Mouse (Mus musculus): ENCODE data around the gene Cdc42se2.

Gene Cdc42se2

GRCm38 (mm10) chr11:54787488-54788474 is at the start of gene Cdc42se2:
Cdc42se2 (minus strand) TSS chr11:54787675.
- H3K36me3 ChIP-seq (ENCODE audit: insufficient read depth, low read length) = peaks cover 6% of the 10 kb centered on the region
- peak within 1 kb of the TSS; percentile 96 for H3K4me3 ChIP-seq (replicated peaks; ENCODE audit: low read length)
- no peaks in the 10 kb centered on the region; the same call in 1 of the 2 replicates for H3K27me3 ChIP-seq (ENCODE audit: insufficient read depth, low read length)
- TF ChIP-seq POU5F1 (IDR thresholded peaks at IDR 0.05; ENCODE audit: borderline replicate concordance, low read length) (no peak), NANOG (IDR thresholded peaks at IDR 0.05; ENCODE audit: borderline replicate concordance, low read length) (no peak), CTCF (conservative IDR thresholded peaks at IDR 0.05; ENCODE audit: low read length) (no peak)
- H3K4me1 ChIP-seq (replicated peaks; ENCODE audit: low read depth, low read length) = peaks cover 41% of the 10 kb centered on the region
- no peaks in the 10 kb centered on the region for H3K9me3 ChIP-seq (ENCODE audit: low read length)

DNA sequence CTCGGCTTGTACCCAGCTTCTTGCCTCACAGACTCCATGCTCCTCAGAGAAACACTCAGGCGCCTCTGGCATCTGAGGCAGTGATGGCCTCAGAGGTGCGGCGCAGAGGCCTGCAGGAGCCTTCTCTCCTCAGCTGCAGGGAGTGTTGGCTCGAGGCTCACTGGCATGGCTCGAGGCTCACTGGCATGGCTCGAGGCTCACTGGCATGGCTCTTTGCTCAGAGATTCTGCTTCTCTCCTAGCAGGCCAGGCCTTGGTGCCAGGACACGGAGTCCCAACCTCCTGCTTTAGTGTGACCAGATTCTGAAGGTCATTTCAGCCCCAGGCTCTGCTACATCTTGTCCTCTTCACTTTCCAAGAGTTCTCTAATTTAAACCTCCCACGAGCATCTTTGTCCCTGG is 48.6 kb upstream of the Cdc42se2 start:
- no peak for TF ChIP-seq NANOG (IDR thresholded peaks at IDR 0.05; ENCODE audit: borderline replicate concordance, low read length)
- no peak for TF ChIP-seq POU5F1 (IDR thresholded peaks at IDR 0.05; ENCODE audit: borderline replicate concordance, low read length)
- TF ChIP-seq CTCF (conservative IDR thresholded peaks at IDR 0.05; ENCODE audit: low read length) = no peak
- H3K4me3 ChIP-seq (replicated peaks; ENCODE audit: low read length) = no peak overlapping the region

DNA sequence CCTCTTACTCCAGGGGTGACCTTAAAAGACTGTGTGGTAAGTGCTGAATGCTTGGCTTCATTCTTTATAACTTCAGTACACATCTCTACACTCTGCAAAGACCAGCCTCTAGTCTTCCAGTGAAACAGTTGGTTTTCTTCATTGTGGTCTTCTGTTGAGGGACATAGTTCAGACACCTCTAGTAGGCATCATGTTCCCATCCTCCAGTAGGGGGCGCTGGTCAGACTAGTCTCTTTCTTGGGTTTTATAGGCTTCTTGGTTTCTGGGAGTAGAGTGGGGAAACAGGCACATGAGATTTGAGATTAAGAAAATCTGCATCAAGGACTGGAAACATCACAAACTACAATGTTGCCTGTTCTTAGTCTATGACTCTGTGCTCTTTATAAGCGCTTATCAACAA is 47.1 kb upstream of the Cdc42se2 start:
- TF ChIP-seq POU5F1 (IDR thresholded peaks at IDR 0.05; ENCODE audit: borderline replicate concordance, low read length) = no peak
- peak; percentile 95 for TF ChIP-seq CTCF (conservative IDR thresholded peaks at IDR 0.05; ENCODE audit: low read length)
- no peaks in the 10 kb centered on the region for H3K36me3 ChIP-seq (ENCODE audit: insufficient read depth, low read length)
- no peaks in the 10 kb centered on the region for H3K27me3 ChIP-seq (ENCODE audit: insufficient read depth, low read length)
- H3K9me3 ChIP-seq (ENCODE audit: low read length) = no peaks in the 10 kb centered on the region
- H3K4me3 ChIP-seq (replicated peaks; ENCODE audit: low read length) = no peak overlapping the region
- H3K4me1 ChIP-seq (replicated peaks; ENCODE audit: low read depth, low read length) = peaks cover 5% of the 10 kb centered on the region

More for the DNA sequence above, 48.6 kb upstream of the Cdc42se2 start:
- peaks cover 5% of the 10 kb centered on the region for H3K4me1 ChIP-seq (replicated peaks; ENCODE audit: low read depth, low read length)
- H3K36me3 ChIP-seq (ENCODE audit: insufficient read depth, low read length) = no peaks in the 10 kb centered on the region
- H3K27me3 ChIP-seq (ENCODE audit: insufficient read depth, low read length) = no peaks in the 10 kb centered on the region
- H3K9me3 ChIP-seq (ENCODE audit: low read length) = no peaks in the 10 kb centered on the region

DNA sequence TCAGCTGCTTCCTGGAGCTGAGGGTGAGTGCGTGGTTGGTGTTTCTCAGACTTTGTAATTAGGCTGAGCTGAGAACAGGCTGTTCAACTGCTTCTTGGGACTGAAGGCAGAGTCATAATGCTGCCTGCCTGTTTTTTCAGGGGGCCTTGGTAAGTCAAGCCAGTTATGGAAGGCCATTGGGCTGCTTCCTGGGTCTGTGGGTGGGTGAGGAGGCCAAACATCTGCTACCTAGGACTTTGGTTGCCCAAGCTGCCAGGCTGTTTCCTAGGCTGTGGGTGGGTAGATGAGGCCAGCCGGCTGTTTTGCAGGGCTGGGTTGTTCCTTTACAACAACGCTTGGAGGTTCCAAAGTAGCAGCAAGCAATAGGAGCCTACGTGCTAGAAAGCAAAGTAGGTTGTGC is 46.4 kb upstream of the Cdc42se2 start:
- no peak for TF ChIP-seq CTCF (conservative IDR thresholded peaks at IDR 0.05; ENCODE audit: low read length)
- TF ChIP-seq POU5F1 (IDR thresholded peaks at IDR 0.05; ENCODE audit: borderline replicate concordance, low read length) = no peak
- TF ChIP-seq NANOG (IDR thresholded peaks at IDR 0.05; ENCODE audit: borderline replicate concordance, low read length) = no peak
- no peaks in the 10 kb centered on the region for H3K36me3 ChIP-seq (ENCODE audit: insufficient read depth, low read length)
- H3K4me1 ChIP-seq (replicated peaks; ENCODE audit: low read depth, low read length) = peaks cover 5% of the 10 kb centered on the region; the same call in 1 of the 2 replicates
- no peak overlapping the region for H3K4me3 ChIP-seq (replicated peaks; ENCODE audit: low read length)
- no peaks in the 10 kb centered on the region for H3K27me3 ChIP-seq (ENCODE audit: insufficient read depth, low read length)
- H3K9me3 ChIP-seq (ENCODE audit: low read length) = no peaks in the 10 kb centered on the region

DNA sequence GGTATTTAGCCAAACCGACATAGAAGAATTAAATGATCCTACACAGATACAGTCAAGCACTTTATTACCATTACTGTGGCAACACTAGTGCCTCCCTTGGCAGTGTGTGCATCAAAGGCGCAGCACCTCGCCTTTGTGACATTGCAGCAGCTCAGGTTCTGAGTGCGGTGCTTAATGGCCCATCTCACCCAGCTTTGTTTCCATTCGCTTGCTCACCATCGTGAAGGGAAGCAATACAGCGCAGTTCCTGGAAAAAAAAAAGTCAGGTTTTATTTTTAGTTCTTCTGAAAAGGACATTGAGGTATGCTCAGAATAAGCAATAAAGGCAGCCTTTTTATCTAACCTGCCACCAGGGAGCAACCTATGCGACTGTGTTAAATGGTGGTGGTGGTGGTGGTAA is 39.3 kb upstream of the Cdc42se2 start:
- no peaks in the 10 kb centered on the region for H3K36me3 ChIP-seq (ENCODE audit: insufficient read depth, low read length)
- no peak for TF ChIP-seq POU5F1 (IDR thresholded peaks at IDR 0.05; ENCODE audit: borderline replicate concordance, low read length)
- TF ChIP-seq NANOG (IDR thresholded peaks at IDR 0.05; ENCODE audit: borderline replicate concordance, low read length) = no peak
- TF ChIP-seq CTCF (conservative IDR thresholded peaks at IDR 0.05; ENCODE audit: low read length) = no peak
- H3K4me3 ChIP-seq (replicated peaks; ENCODE audit: low read length) = no peak overlapping the region
- H3K9me3 ChIP-seq (ENCODE audit: low read length) = peaks cover 16% of the 10 kb centered on the region
- peaks cover 7% of the 10 kb centered on the region for H3K27me3 ChIP-seq (ENCODE audit: insufficient read depth, low read length)
- no peaks in the 10 kb centered on the region for H3K4me1 ChIP-seq (replicated peaks; ENCODE audit: low read depth, low read length)

DNA sequence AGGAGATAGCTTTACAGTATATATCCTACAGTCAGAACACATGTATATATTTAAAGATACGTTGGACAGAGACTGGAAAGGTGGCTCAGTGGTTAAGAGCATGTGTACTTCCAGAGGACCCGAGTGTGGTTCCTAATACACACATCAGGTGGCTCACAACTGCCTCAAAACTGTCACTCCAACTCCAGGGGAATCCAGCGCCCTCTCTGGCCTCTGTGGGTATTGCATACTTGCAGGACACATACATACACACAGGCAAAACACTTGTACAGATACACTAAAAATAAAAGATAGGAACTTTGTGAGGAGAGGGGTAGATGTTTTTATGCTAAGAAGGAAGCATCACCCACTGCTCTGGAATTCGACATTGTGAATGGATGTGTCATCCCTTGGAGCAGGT is 38.3 kb upstream of the Cdc42se2 start:
- H3K4me1 ChIP-seq (replicated peaks; ENCODE audit: low read depth, low read length) = peaks cover under 1% of the 10 kb centered on the region; the same call in 1 of the 2 replicates
- peaks cover 11% of the 10 kb centered on the region for H3K27me3 ChIP-seq (ENCODE audit: insufficient read depth, low read length)
- no peaks in the 10 kb centered on the region for H3K36me3 ChIP-seq (ENCODE audit: insufficient read depth, low read length)
- no peak overlapping the region for H3K4me3 ChIP-seq (replicated peaks; ENCODE audit: low read length)
- peaks cover 16% of the 10 kb centered on the region for H3K9me3 ChIP-seq (ENCODE audit: low read length)
- peak; percentile 95 for TF ChIP-seq CTCF (conservative IDR thresholded peaks at IDR 0.05; ENCODE audit: low read length)
- TF ChIP-seq POU5F1 (IDR thresholded peaks at IDR 0.05; ENCODE audit: borderline replicate concordance, low read length) = no peak

DNA sequence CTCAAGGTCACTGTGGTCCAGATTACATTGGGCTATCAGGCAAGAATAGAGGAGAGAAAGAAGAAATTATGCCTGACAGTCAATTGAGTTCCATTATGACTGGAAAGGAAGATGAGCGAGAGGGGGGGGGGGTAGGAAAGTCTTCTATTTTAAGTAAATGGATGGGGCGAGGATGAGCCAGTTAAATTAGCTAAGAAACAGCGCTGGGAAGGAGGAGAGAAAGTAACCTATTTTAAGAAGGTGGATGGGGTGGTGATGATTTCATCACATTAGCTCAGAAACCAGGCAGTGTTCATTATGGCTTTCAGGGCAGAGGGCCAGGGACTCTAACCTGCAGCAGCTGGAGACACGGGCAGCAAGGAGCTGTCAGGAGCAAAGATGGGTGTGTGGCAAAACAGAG is 36.0 kb upstream of the Cdc42se2 start:
- TF ChIP-seq POU5F1 (IDR thresholded peaks at IDR 0.05; ENCODE audit: borderline replicate concordance, low read length) (no peak), CTCF (conservative IDR thresholded peaks at IDR 0.05; ENCODE audit: low read length) (no peak), NANOG (IDR thresholded peaks at IDR 0.05; ENCODE audit: borderline replicate concordance, low read length) (no peak)
- Histone ChIP-seq H3K36me3 (ENCODE audit: insufficient read depth, low read length) (no peaks in the 10 kb centered on the region), H3K27me3 (ENCODE audit: insufficient read depth, low read length) (peaks cover 18% of the 10 kb centered on the region), H3K4me3 (replicated peaks; ENCODE audit: low read length) (no peak overlapping the region), H3K4me1 (replicated peaks; ENCODE audit: low read depth, low read length) (peaks cover 16% of the 10 kb centered on the region), H3K9me3 (ENCODE audit: low read length) (peaks cover 21% of the 10 kb centered on the region)

DNA sequence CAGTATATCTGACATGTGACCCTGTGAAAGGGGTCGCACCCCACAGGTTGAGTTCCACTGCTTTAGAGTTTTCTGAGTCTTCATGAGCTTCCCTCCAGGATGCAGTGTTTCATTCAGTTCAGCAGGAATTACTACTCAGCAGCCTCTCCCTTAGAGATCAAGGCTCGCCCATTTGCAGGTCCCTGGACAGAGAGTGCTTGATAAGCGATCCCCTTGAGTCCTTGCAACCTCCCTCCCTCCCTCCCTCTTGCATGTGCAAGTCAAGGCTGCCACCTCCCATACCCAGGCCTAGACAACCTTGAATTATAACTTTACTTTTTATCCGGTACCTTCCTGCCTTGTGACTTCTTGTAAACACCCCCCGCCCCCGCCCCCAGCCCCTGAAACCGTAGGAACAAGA is 32.0 kb upstream of the Cdc42se2 start:
- Histone ChIP-seq H3K4me3 (replicated peaks; ENCODE audit: low read length) (peak overlapping the region; percentile 50; the same call in 1 of the 2 replicates), H3K9me3 (ENCODE audit: low read length) (peaks cover 23% of the 10 kb centered on the region), H3K4me1 (replicated peaks; ENCODE audit: low read depth, low read length) (peaks cover 16% of the 10 kb centered on the region), H3K36me3 (ENCODE audit: insufficient read depth, low read length) (no peaks in the 10 kb centered on the region), H3K27me3 (ENCODE audit: insufficient read depth, low read length) (peaks cover 18% of the 10 kb centered on the region)
- TF ChIP-seq NANOG (IDR thresholded peaks at IDR 0.05; ENCODE audit: borderline replicate concordance, low read length) (no peak), POU5F1 (IDR thresholded peaks at IDR 0.05; ENCODE audit: borderline replicate concordance, low read length) (no peak), CTCF (conservative IDR thresholded peaks at IDR 0.05; ENCODE audit: low read length) (no peak)

Measured in E14TG2a.4 (cell line).